Comparison of ENCODE assay signal across 30 mouse cellular contexts in the genomic region with DNA sequence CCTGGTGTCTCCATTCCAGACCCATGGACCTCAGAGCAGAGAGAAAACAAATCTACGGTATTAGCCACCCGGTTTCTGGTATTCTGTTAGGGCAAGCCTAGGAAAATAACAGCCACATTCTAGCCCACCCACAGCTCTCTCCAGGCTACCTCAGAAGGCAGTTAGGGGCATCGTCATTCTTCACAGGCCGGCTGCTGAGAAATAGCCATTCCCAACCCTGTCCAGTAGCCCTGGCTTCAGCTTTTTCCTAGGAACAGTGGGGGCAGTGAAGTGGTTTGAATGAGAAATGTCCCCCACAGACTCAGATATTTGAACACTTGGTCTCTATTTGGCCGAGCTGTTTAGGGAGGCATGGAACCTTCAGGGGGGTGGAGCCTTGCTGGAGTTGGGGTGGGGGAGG. TPM values are rescaled to one million over a fixed set of nuclear protein-coding genes. Genes with fewer than 3 reads are reported as not detected.
"Had no signal": no experiment of that assay in that cellular context is flagged by ENCODE, and none has a peak within 500 bp of the region (broad histone marks: within the 10 kb centered on the region; RNA-seq: fewer than 3 reads in every experiment).

No protein-coding gene starts in this region.

- H3K9me3 ChIP-seq: heart, embryonic 13.5 days; heart, embryonic 15.5 days; hindbrain, embryonic 10.5 days; hindbrain, embryonic 12.5 days; limb, embryonic 10.5 days; limb, embryonic 12.5 days had no signal

- H3K9ac ChIP-seq: heart, embryonic 13.5 days; heart, embryonic 15.5 days; hindbrain, embryonic 12.5 days; hindbrain, embryonic 14.5 days; limb, embryonic 12.5 days had no signal

- DNase-seq: gastrocnemius, adult 2 months; gastrocnemius, postnatal 10 days; gastrocnemius, postnatal 25 days; heart, postnatal 4 days; kidney, adult 18-20 months; kidney, adult 8-10 months; liver had no signal

- H3K27ac ChIP-seq: gastrocnemius, adult 2 months; heart, embryonic 13.5 days; heart, embryonic 15.5 days; hindbrain, embryonic 10.5 days; hindbrain, embryonic 12.5 days; hindbrain, embryonic 14.5 days; layer of hippocampus, adult 2 months; left cerebral cortex, adult 2 months; limb, embryonic 10.5 days; limb, embryonic 12.5 days had no signal

- H3K4me2 ChIP-seq: heart, embryonic 11.5 days; heart, embryonic 13.5 days; heart, embryonic 15.5 days; hindbrain, embryonic 12.5 days; hindbrain, embryonic 14.5 days; limb, embryonic 12.5 days; liver, embryonic 11.5 days had no signal

- ATAC-seq: hindbrain, embryonic 16.5 days; inflammation-experienced regulatory T-cells, adult 6 months; intestine, postnatal 0 days had no signal

- H3K27me3 ChIP-seq: heart, embryonic 15.5 days; hindbrain, embryonic 12.5 days; limb, embryonic 12.5 days had no signal

- H3K36me3 ChIP-seq: heart, embryonic 13.5 days; heart, embryonic 15.5 days; hindbrain, embryonic 10.5 days; hindbrain, embryonic 12.5 days; limb, embryonic 10.5 days; limb, embryonic 12.5 days had no signal

- H3K4me1 ChIP-seq: hindbrain, embryonic 12.5 days had no signal

- H3K4me3 ChIP-seq: gastrocnemius, adult 2 months; heart, embryonic 13.5 days; heart, embryonic 15.5 days; hindbrain, embryonic 10.5 days; hindbrain, embryonic 12.5 days; layer of hippocampus, adult 2 months; left cerebral cortex, adult 2 months; limb, embryonic 10.5 days; limb, embryonic 12.5 days had no signal

RNA-seq across cellular contexts. Expression of gene Il9r, which starts 10.6 kb away (rescaled TPM):
- total RNA-seq: gastrocnemius, adult 2 months; gastrocnemius, postnatal 10 days; gastrocnemius, postnatal 25 days; granulocyte monocyte progenitor cell, adult 5-6 weeks; heart, postnatal 25 days; layer of hippocampus, adult 2 months; layer of hippocampus, postnatal 10 days; layer of hippocampus, postnatal 25 days; left cerebral cortex, adult 2 months; left cerebral cortex, postnatal 14 days; left cerebral cortex, postnatal 36 days had no signal
- polyA plus RNA-seq: frontal cortex, adult 2 months; heart, embryonic 11.5 days; hindbrain, embryonic 10.5 days; hindbrain, embryonic 12.5 days; hindbrain, embryonic 14.5 days; hindbrain, embryonic 16.5 days; intestine, postnatal 0 days; kidney, embryonic 14.5 days; kidney, embryonic 16.5 days; limb, embryonic 10.5 days had no signal

RNA-seq across cellular contexts. Expression of gene Rhbdf1, which starts 32.7 kb away (rescaled TPM):
- total RNA-seq: granulocyte monocyte progenitor cell, adult 5-6 weeks had no signal
